Mouse (Mus musculus) G1E-ER4 (cell line): Measurements from ENCODE around the gene Kng2. TPM values are rescaled to one million over a fixed set of nuclear protein-coding genes. Genes with fewer than 3 reads are reported as not detected.

Experiments used
- GATA1 ChIP-seq: IDR thresholded peaks from one replicate; pipeline ENCODE4 v1.8.0; 2012; ENCODE audit warnings: low read length, inconsistent platforms
- polyA plus RNA-seq: library from polyadenylated mRNA; stranded (reverse); fragments of >175 nt; gene quantifications from 2 replicates; pipeline ENCODE4 v1.2.3, GENCODE M21; 2012

The Kng2 gene
- polyA plus RNA-seq, 1 experiment: not detected

DNA sequence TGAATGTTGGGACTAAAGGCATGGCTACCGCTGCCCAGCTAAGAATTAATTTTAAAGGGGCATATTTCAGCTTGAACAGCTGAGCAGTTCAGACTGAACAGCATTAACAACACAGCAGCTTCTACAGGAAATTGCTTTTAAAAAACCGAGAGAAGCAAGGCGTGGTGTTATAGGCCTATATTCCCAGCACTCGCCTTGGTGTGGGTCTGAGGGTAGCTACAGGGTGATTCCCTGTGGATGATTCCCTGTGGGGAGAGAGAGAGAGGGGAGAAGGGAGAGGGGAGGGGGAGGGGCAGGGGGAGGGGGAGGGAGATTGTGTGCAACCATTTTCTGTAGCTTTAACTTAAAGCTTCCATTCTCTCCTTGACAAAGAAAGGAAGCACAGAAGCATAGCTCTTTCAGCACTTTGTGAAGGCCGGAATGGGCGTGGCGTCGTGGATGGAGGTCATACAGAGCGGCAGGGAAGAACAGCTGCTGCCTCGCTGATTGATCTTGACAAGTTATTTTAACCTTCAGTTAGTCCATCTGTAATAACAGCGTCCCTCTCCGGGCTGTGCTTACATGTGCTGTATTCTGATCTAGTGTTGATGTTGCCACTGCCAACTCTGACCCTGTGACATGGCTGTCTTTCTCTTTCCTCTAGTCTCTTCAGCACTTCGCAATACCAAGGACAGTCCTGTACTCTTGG is 73.7 kb downstream of the Kng2 start:
- no peak for TF ChIP-seq GATA1

DNA sequence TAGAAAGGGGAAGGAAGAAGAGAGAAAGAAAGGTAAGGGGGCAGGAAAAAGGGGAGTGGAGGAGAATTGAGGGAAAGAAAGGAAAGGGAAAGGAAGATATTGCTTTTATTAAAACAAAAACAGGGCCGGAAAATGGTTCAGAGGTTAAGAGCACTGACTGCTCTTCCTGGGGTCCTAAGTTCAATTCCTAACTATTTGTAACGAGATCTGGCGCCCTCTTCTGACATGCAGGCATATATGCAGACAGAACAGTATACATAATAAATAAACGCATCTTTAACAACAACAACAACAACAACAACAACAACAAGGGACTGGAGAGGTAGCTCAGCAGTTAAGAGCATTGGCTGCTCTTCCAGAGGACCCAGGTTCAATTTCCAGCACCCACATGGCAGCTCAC is 76.2 kb downstream of the Kng2 start:
- TF ChIP-seq GATA1: no peak

GRCm38 (mm10) chr16:22950840-22951395 is 78.4 kb downstream of the Kng2 start, which contains the start of gene Hrg:
Hrg (plus strand) TSS chr16:22951072.
- TF ChIP-seq GATA1: no peak

DNA sequence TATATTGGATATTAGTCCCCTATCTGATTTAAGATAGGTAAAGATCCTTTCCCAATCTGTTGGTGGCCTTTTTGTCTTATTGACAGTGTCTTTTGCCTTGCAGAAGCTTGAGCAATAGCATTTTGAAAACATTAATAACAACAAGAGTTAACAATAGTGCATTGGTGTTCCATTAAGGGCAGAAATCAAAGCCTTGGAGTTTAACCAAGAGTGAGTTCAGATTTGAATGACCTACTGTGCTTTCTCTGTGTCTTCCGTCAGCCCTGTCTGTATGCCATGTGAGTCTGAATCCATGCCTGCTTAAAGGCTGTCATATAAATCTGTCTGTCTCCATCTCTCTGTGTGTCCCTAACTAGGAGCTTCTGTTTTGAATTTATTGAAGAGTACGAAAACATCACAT is 81.9 kb downstream of the Kng2 start:
- no peak for TF ChIP-seq GATA1

- TF ChIP-seq GATA1: no peak
Measured at GRCm38 (mm10) chr16:22939120-22939695, 90.1 kb downstream of the Kng2 start.

DNA sequence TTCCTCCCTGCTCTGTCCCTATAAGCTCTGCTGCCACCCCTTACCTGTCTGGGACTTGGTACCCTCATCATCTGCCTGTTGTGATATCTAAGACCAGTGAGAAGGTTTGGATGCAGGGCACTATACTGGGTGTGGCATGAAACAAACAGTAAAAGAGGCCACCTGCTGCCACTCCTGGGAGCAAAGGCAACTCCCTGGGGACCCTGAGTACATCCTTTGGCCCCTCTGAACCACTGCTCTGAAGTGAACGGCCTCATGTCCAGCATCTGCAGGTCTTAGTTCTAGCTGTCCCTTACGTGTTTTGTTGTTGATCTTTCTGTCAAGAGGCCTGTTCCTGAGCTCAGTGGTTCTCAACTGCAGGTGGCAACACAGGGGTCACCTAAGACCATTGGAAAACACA is 90.7 kb downstream of the Kng2 start:
- TF ChIP-seq GATA1: no peak

DNA sequence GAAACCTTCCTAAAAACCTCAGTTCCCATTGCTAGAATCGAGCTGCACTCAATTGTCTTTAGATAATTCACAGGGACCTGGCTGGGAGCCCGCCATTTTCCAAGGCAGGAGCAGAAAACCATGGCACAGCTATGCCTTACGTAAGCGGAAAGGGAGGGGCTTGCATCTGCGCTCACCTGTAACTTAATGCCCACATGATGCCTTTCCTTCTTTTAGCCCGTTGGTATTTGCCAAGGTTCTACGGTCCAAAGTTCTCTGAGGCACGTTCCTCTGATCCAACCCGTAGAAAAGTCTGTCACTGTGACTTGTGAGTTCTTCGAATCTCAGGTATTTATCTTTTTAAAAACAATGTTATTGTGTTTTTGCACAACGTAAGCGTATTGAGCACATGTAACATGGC is 91.7 kb downstream of the Kng2 start:
- TF ChIP-seq GATA1: no peak

Other genes starting within 250 kb of the Kng2 start
- not detected in 2 replicates for gene Crygs, start 217.9 kb downstream of the Kng2 start, polyA plus RNA-seq
- 1.9 and 2.9 TPM in 2 replicates for gene Tbccd1, start 171.8 kb downstream of the Kng2 start, polyA plus RNA-seq
- gene Dnajb11, start 171.6 kb downstream of the Kng2 start, polyA plus RNA-seq: 29.1 and 44.1 TPM in 2 replicates
- gene Ahsg, start 138.2 kb downstream of the Kng2 start, polyA plus RNA-seq: 0.21 and 0.65 TPM in 2 replicates
- 3.9 and 4.9 TPM in 2 replicates for gene Fetub, start 111.1 kb downstream of the Kng2 start, polyA plus RNA-seq
- not detected in 2 replicates for gene Hrg, start 78.4 kb downstream of the Kng2 start, polyA plus RNA-seq
- not detected in 2 replicates for gene Kng1, start 28.4 kb upstream of the Kng2 start, polyA plus RNA-seq
- gene Eif4a2, start 78.0 kb upstream of the Kng2 start, polyA plus RNA-seq: 2.1 and 4.3 TPM in 2 replicates
- 15.7 and 57.6 TPM in 2 replicates for gene Rfc4, start 98.3 kb upstream of the Kng2 start, polyA plus RNA-seq
- gene Adipoq, start 117.1 kb upstream of the Kng2 start, polyA plus RNA-seq: not detected in 2 replicates
- 1.1 and 1.2 TPM in 2 replicates for gene St6gal1, start 195.3 kb upstream of the Kng2 start, polyA plus RNA-seq